Mouse (Mus musculus) layer of hippocampus, postnatal 10 days (tissue): Measurements from ENCODE around the gene Gzmf. TPM values are rescaled to one million over a fixed set of nuclear protein-coding genes. Genes with fewer than 3 reads are reported as not detected.
A peak's percentile ranks its signal among the peaks of the same experiment; 100 is the strongest.
"Not testable (repeated sequence)": the region's sequence is repeated elsewhere in the genome, so short reads cannot be mapped to it uniquely, and the experiment has no call there.

Source experiments
- DNase-seq, 2 experiments: peaks; one replicate each; pipeline ENCODE4 v3.0.0; 2021; ENCODE audit warnings: low spot score in 2 of 2
- long read RNA-seq: library from polyadenylated mRNA; stranded (forward); transcript quantifications from one replicate; pipeline ENCODE4 v2.0.0, GENCODE M21; 2023
- total RNA-seq, 2 experiments: library from RNA; stranded (reverse); gene quantifications; 2 replicates each; pipeline ENCODE4 v1.2.3; 2021

The Gzmf gene
- not detected for total RNA-seq
- long read RNA-seq: 0 reads

- no peak for DNase-seq
Observed at GRCm38 (mm10) chr14:56211317-56211716, at the start of gene Gzmf. Gzmf (minus strand) TSS chr14:56211417.

- DNase-seq: no peak
Observed at GRCm38 (mm10) chr14:56240409-56240808, 29.2 kb upstream of the Gzmf start.

GRCm38 (mm10) chr14:56234556-56234955, 23.3 kb upstream of the Gzmf start, which contains the start of gene Gzmc:
Gzmc (minus strand) TSS chr14:56234656.
- no peak for DNase-seq

- no peak for DNase-seq
Observed at GRCm38 (mm10) chr14:56205613-56206012, 5.6 kb downstream of the Gzmf start.

- DNase-seq: peak; percentile 31 to 32
Observed at GRCm38 (mm10) chr14:56205021-56205420, 6.2 kb downstream of the Gzmf start.

GRCm38 (mm10) chr14:56203975-56204374, 7.2 kb downstream of the Gzmf start:
- DNase-seq: peak; percentile 75 to 79

- DNase-seq: no peak
Observed at GRCm38 (mm10) chr14:56186946-56187345, 24.3 kb downstream of the Gzmf start.

GRCm38 (mm10) chr14:56186521-56186920, 24.7 kb downstream of the Gzmf start:
- no peak for DNase-seq

- DNase-seq: peak; percentile 41 to 57
Observed at GRCm38 (mm10) chr14:56177651-56178050, 33.6 kb downstream of the Gzmf start.

- DNase-seq: no peak
Observed at GRCm38 (mm10) chr14:56174499-56174898, 36.7 kb downstream of the Gzmf start, which contains the start of gene Gzmn. Gzmn (minus strand) TSS chr14:56174599.

GRCm38 (mm10) chr14:56173396-56173795, 37.8 kb downstream of the Gzmf start:
- DNase-seq: no peak

- no peak for DNase-seq
Observed at GRCm38 (mm10) chr14:56172744-56173143, 38.5 kb downstream of the Gzmf start.

- no peak for DNase-seq
Observed at GRCm38 (mm10) chr14:56168009-56168408, 43.2 kb downstream of the Gzmf start.

GRCm38 (mm10) chr14:56162109-56162508, 49.1 kb downstream of the Gzmf start:
- DNase-seq: no peak

GRCm38 (mm10) chr14:56159479-56159878, 51.7 kb downstream of the Gzmf start, which contains the start of gene Gzmg:
Gzmg (minus strand) TSS chr14:56159579.
- DNase-seq: not testable (repeated sequence)

GRCm38 (mm10) chr14:56155340-56155739, 55.9 kb downstream of the Gzmf start:
- no peak for DNase-seq

Other genes with a start within 250 kb of the Gzmf start
- gene Mcpt1, start 193.4 kb downstream of the Gzmf start, total RNA-seq: not detected
- not detected for gene Mcpt9, start 180.9 kb downstream of the Gzmf start, total RNA-seq
- gene Mcpt2, start 169.4 kb downstream of the Gzmf start, total RNA-seq: not detected
- gene Mcpt4, start 149.1 kb downstream of the Gzmf start, total RNA-seq: not detected
- gene Mcpt8, start 126.1 kb downstream of the Gzmf start, total RNA-seq: not detected
- not detected for gene Ctsg, start 108.8 kb downstream of the Gzmf start, total RNA-seq
- gene Gzme, start 90.8 kb downstream of the Gzmf start, total RNA-seq: not detected
- not detected for gene Gzmd, start 78.8 kb downstream of the Gzmf start, total RNA-seq
- gene Gzmg, start 51.8 kb downstream of the Gzmf start, total RNA-seq: not detected
- gene Gzmn, start 36.8 kb downstream of the Gzmf start, total RNA-seq: not detected
- not detected for gene Gzmc, start 23.2 kb upstream of the Gzmf start, total RNA-seq
- gene Gzmb, start 50.8 kb upstream of the Gzmf start, total RNA-seq: not detected
- gene Atp12a, start 153.7 kb upstream of the Gzmf start, total RNA-seq: under 1 TPM; 0.09 to 0.11 TPM
- gene Rnf17, start 191.2 kb upstream of the Gzmf start, total RNA-seq: 1 to 10 TPM in 1 of 2 experiments, under 1 TPM in 1; 0.85 to 1.0 TPM